Mouse (Mus musculus) forebrain, embryonic 15.5 days (tissue): Measurements from ENCODE around the gene E130308A19Rik. TPM values are rescaled to one million over a fixed set of nuclear protein-coding genes. Genes with fewer than 3 reads are reported as not detected.
A peak's percentile ranks its signal among the peaks of the same experiment; 100 is the strongest.

Experiments used
- ATAC-seq: fragments of 200-750 bp; cut with Nextera tagmentation; replicated peaks from 2 replicates; pipeline ENCODE4 v1.8.0; 2017; ENCODE audit warnings: mild to moderate bottlenecking, moderate TSS enrichment, moderate library complexity
- H3K27ac ChIP-seq: fragments of 300-500 bp; sonication (generic); replicated peaks from 2 replicates; pipeline ENCODE4 v1.5.1; 2015; ENCODE audit warnings: mild to moderate bottlenecking, inconsistent platforms
- H3K27me3 ChIP-seq: fragments of 300-500 bp; sonication (generic); 2 replicates; pipeline ENCODE4 v1.6.1; 2015; ENCODE audit warnings: inconsistent platforms
- H3K36me3 ChIP-seq: fragments of 300-500 bp; sonication (generic); 2 replicates; pipeline ENCODE4 v1.6.1; 2015; ENCODE audit warnings: mild to moderate bottlenecking, inconsistent platforms
- H3K4me1 ChIP-seq: fragments of 300-500 bp; sonication (generic); 2 replicates; pipeline ENCODE4 v1.6.1; 2015; ENCODE audit warnings: inconsistent platforms
- H3K4me2 ChIP-seq: fragments of 300-500 bp; sonication (generic); replicated peaks from 2 replicates; pipeline ENCODE4 v1.6.1; 2015; ENCODE audit warnings: mild to moderate bottlenecking, inconsistent platforms
- H3K4me3 ChIP-seq: fragments of 300-500 bp; sonication (generic); 2 replicates; pipeline ENCODE4 v1.5.1; 2015; ENCODE audit warnings: mild to moderate bottlenecking, inconsistent platforms
- H3K9ac ChIP-seq: fragments of 300-500 bp; sonication (generic); replicated peaks from 2 replicates; pipeline ENCODE4 v1.6.1; 2015; ENCODE audit warnings: mild to moderate bottlenecking, inconsistent platforms
- H3K9me3 ChIP-seq: fragments of 300-500 bp; sonication (generic); 2 replicates; pipeline ENCODE4 v1.6.1; 2016; ENCODE audit warnings: inconsistent platforms
- WGBS: fragments of 180-500 bp; shearing (Covaris S2); methylation state at CpG from one replicate; pipeline ENCODE4 v1.1.7; 2015; ENCODE audit warnings: mixed read lengths; 5-methylcytosine and 5-hydroxymethylcytosine counted together
- polyA plus RNA-seq: library from polyadenylated mRNA; unstranded; fragments of >200 nt; fragmentation: Nextera tagmentation; extraction: Ambion mirVana; gene quantifications from 2 replicates; pipeline ENCODE4 v1.2.1, GENCODE M21; 2015

Gene E130308A19Rik
- polyA plus RNA-seq, 1 experiment from 2014 or later: 36.6 TPM

DNA sequence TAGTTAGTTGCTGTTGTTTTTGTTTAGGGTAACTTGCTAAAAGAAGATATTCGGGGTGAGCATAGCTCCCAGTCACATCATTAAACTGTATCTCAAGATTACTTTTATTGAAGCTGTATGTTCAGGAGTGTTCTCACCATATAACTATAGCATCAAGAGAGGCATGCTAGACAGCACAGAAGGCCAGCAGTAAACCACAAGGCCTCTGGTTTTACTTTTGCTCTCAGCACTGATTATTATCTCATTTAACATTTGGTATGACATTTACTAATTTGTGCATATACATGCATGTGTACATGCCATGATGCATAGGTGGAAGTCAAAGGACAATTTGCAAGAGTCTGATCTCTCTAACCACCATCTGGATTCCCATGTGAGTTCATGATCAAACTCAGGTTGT is 43.1 kb downstream of the E130308A19Rik start:
- Histone ChIP-seq H3K4me3 (no peak overlapping the region), H3K9ac (no peak overlapping the region), H3K27me3 (no peaks in the 10 kb centered on the region), H3K27ac (no peak overlapping the region), H3K36me3 (no peaks in the 10 kb centered on the region), H3K9me3 (no peaks in the 10 kb centered on the region), H3K4me2 (no peak overlapping the region), H3K4me1 (no peaks in the 10 kb centered on the region)
- ATAC-seq: no peak
- 96% methylated on average over 1 of the region's 1 CpGs for WGBS

DNA sequence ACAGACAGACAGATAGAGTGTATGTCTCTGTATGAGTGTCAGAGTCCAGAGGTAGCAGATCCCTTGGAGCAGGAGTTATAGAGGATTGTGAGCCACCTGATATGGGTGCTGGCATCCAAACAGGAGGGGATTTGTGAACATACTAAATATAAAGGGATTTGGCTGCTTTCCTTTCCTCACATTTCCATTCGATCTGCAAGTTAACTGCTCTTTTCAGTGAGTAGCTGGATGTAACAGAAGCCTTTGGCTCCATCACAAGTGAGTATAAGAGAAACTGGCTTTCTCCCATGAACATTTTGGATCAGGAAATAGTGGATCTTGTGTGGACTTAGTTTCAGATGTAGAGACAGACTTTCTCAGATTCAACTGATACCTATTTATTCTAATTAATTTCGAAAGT is 44.0 kb downstream of the E130308A19Rik start:
- no peak for ATAC-seq
- Histone ChIP-seq H3K4me3 (no peak overlapping the region), H3K9ac (no peak overlapping the region), H3K36me3 (no peaks in the 10 kb centered on the region), H3K4me2 (no peak overlapping the region), H3K27me3 (no peaks in the 10 kb centered on the region), H3K4me1 (no peaks in the 10 kb centered on the region), H3K27ac (no peak overlapping the region), H3K9me3 (no peaks in the 10 kb centered on the region)
- 57% methylated on average over 2 of the region's 2 CpGs for WGBS

DNA sequence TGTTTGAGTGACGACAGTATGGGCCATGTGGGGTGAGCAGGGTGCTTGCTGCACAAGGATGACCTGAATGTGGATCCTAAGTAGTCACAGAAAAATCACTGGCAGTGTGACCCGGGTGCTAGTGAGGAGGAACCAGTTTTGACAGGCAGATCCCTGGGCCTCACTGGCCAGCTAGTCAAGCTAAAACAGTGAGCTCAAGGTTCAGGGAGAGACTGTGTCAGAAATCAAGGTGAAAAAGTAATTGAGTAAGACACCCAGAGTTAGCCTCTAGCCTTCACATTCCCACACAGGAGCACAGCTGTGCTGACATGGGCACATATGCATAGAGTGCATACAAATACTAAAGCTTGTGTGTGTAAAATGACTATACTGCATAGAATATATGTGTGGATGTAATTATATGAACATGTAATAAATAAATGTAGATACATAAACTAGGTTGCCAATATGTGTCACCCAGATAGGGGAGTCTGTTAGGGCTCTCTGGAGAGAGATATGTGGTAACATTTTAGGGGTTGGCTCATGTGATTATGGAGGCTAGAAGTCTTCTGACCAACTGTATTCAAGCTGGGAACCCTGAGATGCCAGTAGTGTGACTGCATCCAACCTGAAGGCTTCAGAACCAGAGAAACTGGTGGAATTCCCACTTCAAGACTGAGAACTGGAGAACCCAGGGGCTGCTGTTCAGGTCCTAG is 47.6 kb downstream of the E130308A19Rik start:
- H3K36me3 ChIP-seq: no peaks in the 10 kb centered on the region
- ATAC-seq: no peak
- peaks cover 3% of the 10 kb centered on the region; the same call in 1 of the 2 replicates for H3K4me1 ChIP-seq
- no peaks in the 10 kb centered on the region for H3K9me3 ChIP-seq
- H3K4me2 ChIP-seq: no peak overlapping the region
- no peak overlapping the region for H3K27ac ChIP-seq
- no peaks in the 10 kb centered on the region for H3K27me3 ChIP-seq
- H3K4me3 ChIP-seq: no peak overlapping the region
- no peak overlapping the region for H3K9ac ChIP-seq
- WGBS: 81% methylated on average over 2 of the region's 2 CpGs

DNA sequence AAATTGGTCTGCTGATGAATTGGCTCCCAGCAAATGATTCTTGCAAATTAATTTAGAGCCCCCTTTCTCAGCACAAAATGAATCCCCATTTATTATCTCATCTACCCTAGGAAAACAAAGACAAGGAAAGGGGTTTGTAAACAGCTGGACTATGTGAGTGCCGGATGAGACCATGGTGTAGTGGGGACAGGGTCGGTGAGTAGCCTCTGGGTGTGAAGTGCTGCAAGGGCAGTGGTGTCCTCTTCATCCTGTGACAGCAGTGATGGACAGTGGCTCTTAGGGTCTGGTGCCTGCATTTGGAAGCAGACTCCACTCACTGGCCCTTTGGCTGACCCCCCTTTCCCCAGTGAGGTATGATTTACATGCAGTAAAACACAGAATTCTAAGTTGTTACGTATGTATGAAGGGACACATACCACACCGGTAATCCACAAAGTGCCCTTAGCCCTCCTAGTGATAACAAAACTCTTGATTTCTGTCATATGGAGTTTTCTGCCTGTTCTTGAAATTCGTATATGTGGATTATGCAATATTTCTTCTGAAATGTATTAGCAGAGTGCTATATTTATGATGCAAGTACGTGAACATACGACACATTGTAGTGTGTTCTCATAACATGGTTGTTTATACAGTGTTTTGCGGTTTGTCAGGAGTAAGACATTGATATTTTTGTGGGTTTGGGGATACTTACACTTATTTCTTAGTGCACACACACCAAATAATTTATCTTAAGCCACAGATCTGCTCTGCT is 49.1 kb downstream of the E130308A19Rik start:
- Histone ChIP-seq H3K9ac (no peak overlapping the region), H3K4me1 (peaks cover 3% of the 10 kb centered on the region; the same call in 1 of the 2 replicates), H3K4me2 (no peak overlapping the region), H3K9me3 (no peaks in the 10 kb centered on the region), H3K27me3 (no peaks in the 10 kb centered on the region), H3K36me3 (no peaks in the 10 kb centered on the region), H3K4me3 (no peak overlapping the region), H3K27ac (no peak overlapping the region)
- no peak for ATAC-seq
- 84% methylated on average over 8 of the region's 8 CpGs for WGBS

DNA sequence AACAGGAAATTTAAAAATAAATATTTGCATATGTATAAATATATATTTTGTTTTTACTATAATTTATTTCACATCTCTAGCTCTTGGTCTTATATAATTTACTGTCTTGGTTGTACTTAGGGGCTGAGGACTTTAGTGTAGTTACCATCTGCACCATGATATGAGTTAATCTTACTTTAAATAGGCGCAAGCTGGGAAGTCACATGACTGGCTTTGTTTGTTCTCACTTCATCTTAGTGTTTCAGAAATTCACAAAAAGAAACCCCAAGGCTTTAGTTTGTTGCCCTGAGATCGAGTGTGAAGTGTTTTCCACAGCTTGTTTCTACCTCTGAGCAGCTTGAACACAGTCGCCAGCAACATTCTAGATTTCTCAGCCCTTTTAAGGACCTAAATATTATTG is 49.7 kb downstream of the E130308A19Rik start:
- no peaks in the 10 kb centered on the region for H3K9me3 ChIP-seq
- H3K9ac ChIP-seq: no peak overlapping the region
- 0 out of 2 replicates have a peak overlapping the region, but pooled peaks have one; percentile 40 for H3K27ac ChIP-seq
- ATAC-seq: no peak
- 40% methylated on average over 3 of the region's 3 CpGs for WGBS
- H3K4me2 ChIP-seq: no peak overlapping the region
- peaks cover 3% of the 10 kb centered on the region; the same call in 1 of the 2 replicates for H3K4me1 ChIP-seq
- H3K27me3 ChIP-seq: no peaks in the 10 kb centered on the region
- no peaks in the 10 kb centered on the region for H3K36me3 ChIP-seq
- H3K4me3 ChIP-seq: no peak overlapping the region

DNA sequence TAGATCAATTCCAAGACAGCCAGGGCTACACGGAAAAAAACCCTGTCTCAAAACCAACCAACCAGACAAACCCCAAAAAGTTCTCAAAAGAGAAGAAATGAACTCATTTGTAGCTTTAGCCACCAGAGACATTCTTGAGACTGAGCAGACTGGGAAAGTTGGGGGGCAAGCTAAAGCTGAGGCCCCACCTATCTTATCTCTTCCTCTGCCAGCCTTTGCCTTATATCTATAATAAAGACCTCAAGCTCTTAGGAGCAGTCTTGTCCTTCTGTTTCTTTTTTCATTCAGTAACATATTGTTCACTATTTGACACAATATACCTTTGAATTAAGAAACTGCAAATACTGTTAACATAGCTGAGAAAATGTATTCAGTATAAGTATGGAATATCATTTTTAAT is 55.4 kb downstream of the E130308A19Rik start:
- no peaks in the 10 kb centered on the region for H3K9me3 ChIP-seq
- ATAC-seq: no peak
- 97% methylated on average over 1 of the region's 1 CpGs for WGBS

DNA sequence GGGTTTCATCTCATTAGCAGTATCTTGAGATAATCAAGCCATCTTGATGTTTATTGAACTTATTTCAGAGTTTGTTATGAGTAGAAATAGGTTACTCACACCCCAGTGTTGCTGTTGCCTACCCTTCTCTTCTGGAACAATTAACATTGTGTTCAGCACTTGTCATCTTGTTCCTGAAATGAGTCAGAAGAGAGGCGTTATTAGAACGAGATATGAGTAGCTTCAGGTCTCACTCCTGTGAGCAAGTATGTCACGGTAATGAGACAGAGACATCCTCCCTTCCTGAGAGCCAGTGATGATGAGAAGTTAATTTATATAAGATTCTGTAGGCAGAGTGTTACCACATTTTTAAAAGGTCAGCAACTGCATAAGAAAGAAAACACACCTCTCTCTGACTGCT is 56.5 kb downstream of the E130308A19Rik start:
- Histone ChIP-seq H3K27ac (no peak overlapping the region), H3K9ac (no peak overlapping the region), H3K36me3 (no peaks in the 10 kb centered on the region), H3K27me3 (no peaks in the 10 kb centered on the region), H3K4me3 (no peak overlapping the region), H3K4me2 (no peak overlapping the region), H3K4me1 (no peaks in the 10 kb centered on the region), H3K9me3 (no peaks in the 10 kb centered on the region)
- WGBS: 75% methylated on average over 3 of the region's 3 CpGs
- ATAC-seq: no peak

More for the DNA sequence above, 55.4 kb downstream of the E130308A19Rik start:
- H3K4me2 ChIP-seq: no peak overlapping the region
- no peaks in the 10 kb centered on the region for H3K36me3 ChIP-seq
- H3K27me3 ChIP-seq: no peaks in the 10 kb centered on the region
- H3K4me3 ChIP-seq: no peak overlapping the region
- no peaks in the 10 kb centered on the region for H3K4me1 ChIP-seq
- H3K27ac ChIP-seq: no peak overlapping the region
- H3K9ac ChIP-seq: no peak overlapping the region

DNA sequence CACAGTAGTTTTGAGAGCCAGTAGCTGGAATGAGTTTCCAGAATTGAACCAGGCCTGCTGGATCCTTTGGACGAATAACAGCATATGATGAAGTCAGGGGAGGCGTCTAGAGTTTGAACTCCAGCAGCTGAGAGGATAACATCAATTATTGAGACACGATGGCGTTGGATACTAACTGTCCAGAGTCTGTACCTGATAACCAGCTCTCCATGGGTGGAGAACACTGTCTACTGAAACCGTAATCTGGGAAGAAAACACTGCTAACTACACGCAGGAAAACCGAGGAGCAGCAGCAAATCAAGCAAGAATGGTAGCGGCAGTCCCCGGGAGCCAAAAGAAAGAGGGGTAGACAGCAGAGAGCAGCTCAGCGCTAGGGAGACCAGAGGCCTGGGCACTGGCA is 56.9 kb downstream of the E130308A19Rik start:
- ATAC-seq: no peak
- Histone ChIP-seq H3K9me3 (no peaks in the 10 kb centered on the region), H3K9ac (no peak overlapping the region), H3K4me3 (no peak overlapping the region), H3K27me3 (no peaks in the 10 kb centered on the region), H3K4me1 (no peaks in the 10 kb centered on the region), H3K4me2 (no peak overlapping the region), H3K27ac (no peak overlapping the region), H3K36me3 (no peaks in the 10 kb centered on the region)
- WGBS: 84% methylated on average over 10 of the region's 10 CpGs

DNA sequence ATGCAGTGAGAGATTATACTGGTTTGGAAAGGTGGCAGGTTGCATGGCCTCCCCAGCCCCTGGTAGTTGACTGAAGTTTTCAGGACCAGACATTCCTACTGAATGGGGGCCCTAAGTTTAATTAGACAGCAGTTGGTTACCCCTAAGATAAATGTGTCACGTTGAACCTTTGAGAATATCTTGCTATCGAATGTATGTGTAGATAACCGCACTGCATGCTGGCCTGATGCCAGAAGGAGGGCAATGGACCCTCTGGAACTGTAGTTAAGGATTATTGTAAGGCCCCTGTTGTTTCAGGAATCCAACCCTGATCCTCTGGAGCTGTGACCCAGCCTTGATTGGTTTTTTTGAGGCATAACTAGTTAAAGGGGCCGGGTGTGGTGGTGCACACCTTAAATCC is 58.3 kb downstream of the E130308A19Rik start:
- no peak overlapping the region for H3K4me2 ChIP-seq
- H3K9me3 ChIP-seq: no peaks in the 10 kb centered on the region
- no peak for ATAC-seq
- H3K27me3 ChIP-seq: no peaks in the 10 kb centered on the region
- no peak overlapping the region for H3K9ac ChIP-seq
- no peaks in the 10 kb centered on the region for H3K36me3 ChIP-seq
- WGBS: 72% methylated on average over 4 of the region's 4 CpGs
- no peak overlapping the region for H3K4me3 ChIP-seq
- no peaks in the 10 kb centered on the region for H3K4me1 ChIP-seq
- no peak overlapping the region for H3K27ac ChIP-seq

DNA sequence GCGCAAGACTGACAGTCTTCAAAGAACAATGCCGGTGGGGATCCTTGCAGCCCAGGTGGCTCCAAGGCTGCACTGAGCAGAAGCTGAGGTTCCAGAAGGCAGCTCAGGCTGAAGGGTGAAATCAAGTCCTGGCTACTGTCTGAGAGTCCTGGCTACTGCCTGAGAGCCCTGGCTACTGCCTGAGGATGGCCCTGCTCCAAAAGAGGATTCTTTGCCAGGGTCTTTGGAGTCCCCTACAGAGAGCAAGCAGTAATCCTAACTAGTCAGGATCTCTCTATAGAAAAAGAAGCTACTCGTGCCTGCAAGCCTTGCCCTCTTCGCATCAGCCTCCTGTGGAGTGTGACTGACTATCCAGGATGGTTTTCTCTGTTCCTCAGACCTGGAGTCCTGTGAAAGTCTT is 60.7 kb downstream of the E130308A19Rik start:
- Histone ChIP-seq H3K9ac (no peak overlapping the region), H3K4me2 (no peak overlapping the region), H3K27ac (no peak overlapping the region), H3K4me1 (no peaks in the 10 kb centered on the region), H3K4me3 (no peak overlapping the region), H3K36me3 (0 out of 2 replicates have a peak, but pooled peaks cover 5% of the 10 kb centered on the region), H3K9me3 (no peaks in the 10 kb centered on the region), H3K27me3 (no peaks in the 10 kb centered on the region)
- WGBS: 69% methylated on average over 4 of the region's 4 CpGs
- no peak; the same call in 1 of the 2 replicates for ATAC-seq

DNA sequence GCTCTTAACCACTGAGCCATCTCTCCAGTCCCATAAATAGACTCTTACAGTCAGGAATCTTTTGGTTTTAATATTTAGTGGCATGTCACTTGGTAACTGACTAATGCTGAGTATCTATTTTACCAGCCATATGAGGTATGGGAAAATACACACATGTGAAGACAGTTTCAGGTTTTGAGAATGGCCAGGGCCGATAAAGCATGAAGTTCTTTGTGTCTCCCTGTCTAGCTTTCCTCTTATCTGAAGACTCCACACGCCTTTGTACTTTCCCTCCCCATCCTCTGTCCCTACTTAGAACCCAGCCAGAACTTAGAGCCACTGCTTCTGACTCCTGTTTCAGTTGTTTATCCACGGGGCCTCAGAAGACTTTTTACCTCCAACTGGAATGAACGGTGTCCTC is 63.0 kb downstream of the E130308A19Rik start:
- 94% methylated on average over 4 of the region's 4 CpGs for WGBS
- Histone ChIP-seq H3K27ac (no peak overlapping the region), H3K4me2 (no peak overlapping the region), H3K4me1 (no peaks in the 10 kb centered on the region), H3K4me3 (no peak overlapping the region), H3K36me3 (0 out of 2 replicates have a peak, but pooled peaks cover 5% of the 10 kb centered on the region), H3K9me3 (no peaks in the 10 kb centered on the region), H3K27me3 (no peaks in the 10 kb centered on the region), H3K9ac (no peak overlapping the region)
- ATAC-seq: no peak

DNA sequence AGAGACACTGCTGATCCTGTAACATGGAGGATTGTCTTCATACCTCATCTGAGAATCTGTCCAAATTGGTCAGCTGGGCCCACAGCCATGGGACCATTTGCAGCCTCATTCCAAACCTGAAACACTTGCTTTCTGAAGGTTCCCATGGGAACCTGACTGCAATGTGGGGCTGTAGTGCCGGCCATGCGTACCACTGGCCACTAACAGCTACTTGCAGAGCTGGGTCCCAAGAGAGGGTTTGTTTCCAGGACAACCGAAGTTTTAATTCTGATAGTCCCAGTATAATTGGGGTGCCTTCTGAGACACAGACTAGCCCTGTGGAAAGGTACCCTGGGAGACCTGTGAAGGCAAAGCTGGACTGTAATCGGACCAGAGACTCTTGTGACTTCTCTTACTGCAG is 64.1 kb downstream of the E130308A19Rik start:
- H3K9me3 ChIP-seq: no peaks in the 10 kb centered on the region
- H3K4me1 ChIP-seq: no peaks in the 10 kb centered on the region
- 66% methylated on average over 4 of the region's 4 CpGs for WGBS
- H3K9ac ChIP-seq: no peak overlapping the region
- no peaks in the 10 kb centered on the region for H3K27me3 ChIP-seq
- H3K27ac ChIP-seq: no peak overlapping the region
- H3K36me3 ChIP-seq: 0 out of 2 replicates have a peak, but pooled peaks cover 5% of the 10 kb centered on the region
- no peak overlapping the region for H3K4me2 ChIP-seq
- no peak overlapping the region for H3K4me3 ChIP-seq
- no peak for ATAC-seq
